Mouse (Mus musculus) midbrain, postnatal 0 days (tissue): ENCODE results near the gene Bdkrb1. TPM values are rescaled to one million over a fixed set of nuclear protein-coding genes. Genes with fewer than 3 reads are reported as not detected.

Experiments used
- ATAC-seq: fragments of 200-750 bp; cut with Nextera tagmentation; 2 replicates; pipeline ENCODE4 v1.8.0; 2017; ENCODE audit warnings: moderate number of reproducible peaks, mild to moderate bottlenecking, moderate TSS enrichment, moderate library complexity; ENCODE audit not compliant: low FRiP score
- DNase-seq: peaks from one replicate; pipeline ENCODE4 v3.0.0-alpha.2; 2015; ENCODE audit warnings: low spot score
- H3K27ac ChIP-seq: fragments of 300-500 bp; sonication (generic); 2 replicates; pipeline ENCODE4 v1.5.1; 2014; ENCODE audit warnings: low read depth, mild to moderate bottlenecking, low read length, mixed read lengths
- H3K27me3 ChIP-seq: fragments of 300-500 bp; sonication (generic); 2 replicates; pipeline ENCODE4 v1.6.1; 2014; ENCODE audit warnings: low read length, control low read depth, mixed read lengths; ENCODE audit not compliant: insufficient read depth
- H3K36me3 ChIP-seq: fragments of 300-500 bp; sonication (generic); 2 replicates; pipeline ENCODE4 v1.6.1; 2014; ENCODE audit warnings: low read length, control low read depth, mixed read lengths; ENCODE audit not compliant: insufficient read depth
- H3K4me1 ChIP-seq: fragments of 300-500 bp; sonication (generic); 2 replicates; pipeline ENCODE4 v1.6.1; 2014; ENCODE audit warnings: mild to moderate bottlenecking, control low read depth, antibody characterized with exemption, low read length, mixed read lengths; ENCODE audit not compliant: insufficient read depth
- H3K4me2 ChIP-seq: fragments of 300-500 bp; sonication (generic); 2 replicates; pipeline ENCODE4 v1.6.1; 2014; ENCODE audit warnings: low read depth, mild to moderate bottlenecking, low read length, mixed read lengths; ENCODE audit not compliant: poor library complexity, severe bottlenecking
- H3K4me3 ChIP-seq: fragments of 300-500 bp; sonication (generic); 2 replicates; pipeline ENCODE4 v1.5.1; 2014; ENCODE audit warnings: low read depth, mild to moderate bottlenecking, low read length, moderate library complexity
- H3K9ac ChIP-seq: fragments of 300-500 bp; sonication (generic); replicated peaks from 2 replicates; pipeline ENCODE4 v1.6.1; 2014; ENCODE audit warnings: mild to moderate bottlenecking, low read length, moderate library complexity, mixed read lengths; ENCODE audit not compliant: poor library complexity, severe bottlenecking
- H3K9me3 ChIP-seq: fragments of 300-500 bp; sonication (generic); 2 replicates; pipeline ENCODE4 v1.6.1; 2016; ENCODE audit warnings: low read length, control low read depth
- CTCF ChIP-seq: IDR thresholded peaks from 2 replicates; pipeline ENCODE4 v1.5.1; 2016; ENCODE audit warnings: antibody characterized with exemption, mild to moderate bottlenecking
- WGBS: fragments of 180-500 bp; shearing (Covaris S2); extraction: QIAGEN DNeasy Blood & Tissue Kit; methylation state at CpG from one replicate; pipeline ENCODE4 v1.1.7; 2014; 5-methylcytosine and 5-hydroxymethylcytosine counted together
- polyA plus RNA-seq: library from polyadenylated mRNA; unstranded; fragments of >200 nt; fragmentation: Nextera tagmentation; extraction: Ambion mirVana; gene quantifications from 2 replicates; pipeline ENCODE4 v1.2.1, GENCODE M21; 2015
- total RNA-seq: library from RNA; depleted of rRNA; stranded (reverse); fragments of >200 nt; gene quantifications from 2 replicates; pipeline ENCODE4 v1.2.3, GENCODE M21; 2014

Gene Bdkrb1
- total and polyA plus RNA-seq, 2 experiments from 2014 or later, result 0.19 to 0.22 TPM

DNA sequence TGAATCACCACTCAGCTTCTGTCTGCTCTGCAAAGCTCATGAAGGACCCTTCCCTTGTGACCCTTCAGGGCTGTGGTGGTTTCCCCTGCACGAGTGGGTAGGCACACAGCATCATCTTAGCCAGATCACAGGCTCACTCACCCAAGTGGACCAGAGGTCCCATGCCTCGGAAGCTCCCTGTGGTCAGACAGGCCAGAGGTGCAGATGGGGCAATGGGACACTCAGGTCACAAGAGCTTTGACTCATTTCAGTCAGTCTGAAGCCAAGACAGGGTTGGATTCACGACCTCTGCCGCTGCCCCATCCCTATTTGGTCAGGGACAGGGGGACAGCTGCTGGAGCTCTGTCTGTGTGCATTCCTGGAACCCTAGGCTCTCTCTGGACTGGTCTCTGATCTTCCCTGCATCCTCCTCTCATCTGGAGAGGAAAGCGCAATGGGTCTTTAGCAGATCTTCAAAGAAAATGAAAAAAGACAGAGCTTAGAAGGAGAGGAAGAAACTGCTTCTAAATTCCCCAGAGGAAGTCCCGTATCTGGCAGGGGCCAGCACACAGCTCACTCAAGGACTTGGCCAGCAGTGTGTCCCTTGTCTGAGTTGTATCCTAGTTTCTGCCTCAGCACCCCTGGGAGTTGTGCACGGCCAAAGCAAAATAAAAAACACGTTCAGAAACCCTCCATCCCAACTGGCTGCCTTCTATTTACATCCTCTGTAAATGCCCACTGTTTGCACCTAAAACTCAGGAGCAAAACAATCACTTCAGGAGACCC, 40.6 kb upstream of the Bdkrb1 start:
- no peak for TF ChIP-seq CTCF
- Histone ChIP-seq H3K4me3 (peak overlapping the region; percentile 34), H3K9ac (no peak overlapping the region), H3K9me3 (no peaks in the 10 kb centered on the region), H3K27ac (no peak overlapping the region), H3K4me1 (peaks cover 7% of the 10 kb centered on the region; the same call in 1 of the 2 replicates), H3K4me2 (peak overlapping the region; percentile 68), H3K36me3 (no peaks in the 10 kb centered on the region), H3K27me3 (peaks cover 15% of the 10 kb centered on the region; the same call in 1 of the 2 replicates)
- ATAC-seq (no peak; the same call in 1 of the 2 replicates), DNase-seq (no peak)
- WGBS, result 29% methylated on average over 8 of the region's 8 CpGs

DNA sequence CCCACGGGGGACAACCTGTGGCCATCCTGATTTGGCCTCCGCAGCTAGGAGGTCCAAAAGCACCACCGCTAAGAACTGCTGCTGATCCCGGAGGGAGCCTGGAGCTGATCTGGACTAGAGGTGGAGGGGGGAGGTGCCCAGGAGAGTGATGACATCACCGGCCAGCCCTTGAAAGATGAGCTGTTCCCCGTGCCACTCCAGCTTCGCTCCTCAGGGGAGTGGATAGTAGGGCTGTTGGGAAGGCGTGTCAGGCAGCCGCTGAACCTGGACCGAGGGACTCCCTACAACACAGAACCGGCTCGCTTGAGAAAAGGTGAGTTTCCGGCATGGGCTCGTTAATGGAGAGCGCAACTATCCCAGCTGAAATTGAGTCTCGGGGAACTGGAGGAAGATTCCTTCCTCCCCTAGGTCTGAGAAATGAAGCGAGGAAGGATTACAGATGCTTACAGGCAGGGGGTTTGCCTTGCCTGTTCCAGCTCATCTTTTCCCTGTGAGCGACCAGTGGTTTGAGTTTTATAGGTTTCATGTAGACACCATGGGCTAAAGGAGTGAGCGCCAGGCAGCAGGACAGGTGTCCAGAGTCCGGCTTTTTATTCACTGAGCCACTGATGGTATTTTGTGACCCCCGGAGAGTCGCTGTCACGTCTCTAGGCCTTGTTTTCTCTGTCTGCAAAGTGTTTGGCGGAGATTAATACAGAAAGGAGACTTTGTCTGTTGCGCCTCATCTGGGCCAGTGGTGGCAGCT, 39.8 kb upstream of the Bdkrb1 start, which contains the start of gene Bdkrb2:
Gene Bdkrb2, plus strand, starts transcription at position 291 of the 745 bp plus-strand sequence.
- H3K27ac ChIP-seq, result no peak within 1 kb of the TSS
- peak within 1 kb of the TSS; percentile 36; the same call in 1 of the 2 replicates for H3K9ac ChIP-seq
- no peaks in the 10 kb centered on the region for H3K36me3 ChIP-seq
- 3% methylated on average over 25 of the region's 25 CpGs for WGBS
- ATAC-seq, result no peak
- H3K9me3 ChIP-seq, result no peaks in the 10 kb centered on the region
- 0 out of 2 replicates have a peak, but pooled peaks have one; percentile 12 for TF ChIP-seq CTCF
- peak within 1 kb of the TSS; percentile 68 for H3K4me2 ChIP-seq
- DNase-seq, result no peak
- peaks cover 15% of the 10 kb centered on the region; the same call in 1 of the 2 replicates for H3K27me3 ChIP-seq
- H3K4me1 ChIP-seq, result peaks cover 7% of the 10 kb centered on the region; the same call in 1 of the 2 replicates
- H3K4me3 ChIP-seq, result peak within 1 kb of the TSS; percentile 34

DNA sequence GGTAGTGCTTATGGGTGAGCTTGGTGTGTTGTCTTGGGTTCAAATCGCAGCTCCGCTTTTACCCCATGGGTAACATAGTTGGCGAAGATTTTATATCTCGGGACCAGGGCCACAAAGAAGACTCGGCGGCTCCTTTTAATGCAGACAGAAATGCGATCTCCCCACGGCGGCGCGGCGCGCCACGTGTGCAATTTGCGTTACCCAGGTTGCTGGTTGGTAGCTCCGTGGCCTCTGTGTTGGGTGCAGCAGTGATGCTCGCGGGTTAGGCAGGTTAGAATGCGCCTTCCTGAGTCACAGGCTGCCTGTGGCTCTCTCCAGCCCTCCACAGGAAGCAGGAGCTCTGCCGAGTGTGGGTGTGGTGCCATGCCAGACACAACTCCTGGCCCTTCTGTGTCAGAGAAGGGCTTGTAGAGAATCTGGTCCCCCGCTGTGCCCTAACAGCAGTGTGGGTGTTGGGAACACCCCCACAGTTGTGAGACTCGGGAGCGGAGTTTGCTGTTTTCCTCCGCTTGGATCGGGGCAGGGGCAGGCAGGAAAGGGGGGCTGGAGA, 39.1 kb upstream of the Bdkrb1 start:
- H3K4me2 ChIP-seq, result peak overlapping the region; percentile 68
- no peak for TF ChIP-seq CTCF
- no peak overlapping the region for H3K27ac ChIP-seq
- H3K27me3 ChIP-seq, result peaks cover 15% of the 10 kb centered on the region; the same call in 1 of the 2 replicates
- no peak for ATAC-seq
- H3K4me3 ChIP-seq, result peak overlapping the region; percentile 34
- peak overlapping the region; percentile 36; the same call in 1 of the 2 replicates for H3K9ac ChIP-seq
- 8% methylated on average over 25 of the region's 25 CpGs for WGBS
- H3K9me3 ChIP-seq, result no peaks in the 10 kb centered on the region
- H3K36me3 ChIP-seq, result no peaks in the 10 kb centered on the region
- peaks cover 7% of the 10 kb centered on the region; the same call in 1 of the 2 replicates for H3K4me1 ChIP-seq
- no peak for DNase-seq

DNA sequence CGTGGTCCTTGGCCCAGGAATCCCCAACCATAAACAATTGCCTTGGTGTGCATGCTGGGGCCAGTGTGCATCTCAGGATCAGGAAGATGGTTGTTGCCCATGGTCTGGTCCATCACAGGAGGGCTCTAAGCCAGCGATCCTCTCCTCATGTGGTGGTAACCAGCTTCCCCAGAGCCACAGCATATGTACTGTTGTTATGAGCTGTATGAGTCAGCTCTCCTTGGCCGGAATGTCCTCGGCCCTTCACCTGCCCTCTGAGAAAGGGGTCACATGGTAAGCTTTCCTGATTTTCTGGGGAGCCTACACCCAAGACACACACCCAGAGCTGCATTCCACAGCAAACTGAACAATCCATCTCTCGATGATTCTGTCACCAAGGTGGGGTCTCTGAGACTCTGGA, 37.7 kb upstream of the Bdkrb1 start:
- DNase-seq, result no peak
- 79% methylated on average over 5 of the region's 5 CpGs for WGBS
- H3K4me3 ChIP-seq, result no peak overlapping the region
- no peak for TF ChIP-seq CTCF
- H3K27me3 ChIP-seq, result peaks cover 15% of the 10 kb centered on the region; the same call in 1 of the 2 replicates
- H3K9me3 ChIP-seq, result no peaks in the 10 kb centered on the region
- H3K9ac ChIP-seq, result no peak overlapping the region
- no peaks in the 10 kb centered on the region for H3K36me3 ChIP-seq
- no peak overlapping the region for H3K4me2 ChIP-seq
- H3K4me1 ChIP-seq, result peaks cover 7% of the 10 kb centered on the region; the same call in 1 of the 2 replicates
- H3K27ac ChIP-seq, result no peak overlapping the region
- ATAC-seq, result no peak

DNA sequence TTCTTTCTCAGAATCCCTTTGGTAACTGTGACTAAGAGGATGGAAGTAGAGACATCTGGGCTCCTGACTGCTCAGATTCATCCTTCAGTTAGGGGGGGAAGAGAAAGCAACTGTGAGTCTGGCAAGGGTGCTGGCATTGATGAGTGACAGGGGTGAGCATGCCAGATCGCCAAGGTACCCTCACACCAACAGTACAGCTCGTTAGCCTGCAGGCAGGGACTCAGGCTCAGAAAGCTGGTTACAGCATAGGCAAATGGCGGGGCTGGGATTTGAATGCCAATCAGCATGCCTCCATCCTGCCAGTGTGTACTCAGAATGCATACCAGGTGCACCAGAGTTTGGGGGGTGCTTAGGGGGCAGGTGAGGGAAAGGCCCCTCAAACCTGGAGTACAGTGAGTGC, 31.0 kb upstream of the Bdkrb1 start:
- Histone ChIP-seq H3K4me1 (no peaks in the 10 kb centered on the region), H3K9ac (no peak overlapping the region), H3K27ac (no peak overlapping the region), H3K4me2 (no peak overlapping the region), H3K4me3 (no peak overlapping the region), H3K36me3 (no peaks in the 10 kb centered on the region), H3K9me3 (no peaks in the 10 kb centered on the region), H3K27me3 (no peaks in the 10 kb centered on the region)
- no peak for TF ChIP-seq CTCF
- DNase-seq (no peak), ATAC-seq (no peak)
- 70% methylated on average over 3 of the region's 3 CpGs for WGBS
